Mouse (Mus musculus) lung, postnatal 0 days (tissue): ENCODE results near the gene Yju2. TPM values are rescaled to one million over a fixed set of nuclear protein-coding genes. Genes with fewer than 3 reads are reported as not detected.

ENCODE experiments used
- ATAC-seq: fragments of 200-750 bp; cut with Nextera tagmentation; 2 replicates; pipeline ENCODE4 v1.8.0; 2017; ENCODE audit warnings: moderate library complexity
- DNase-seq: peaks from one replicate; pipeline ENCODE4 v3.0.0-alpha.2; 2016; ENCODE audit warnings: low spot score
- H3K27ac ChIP-seq: fragments of 300-500 bp; sonication (generic); 2 replicates; pipeline ENCODE4 v1.5.1; 2014; ENCODE audit warnings: antibody characterized with exemption, mild to moderate bottlenecking, low read length, mixed read lengths
- H3K27me3 ChIP-seq: fragments of 300-500 bp; sonication (generic); replicated peaks from 2 replicates; pipeline ENCODE4 v1.6.1; 2014; ENCODE audit warnings: low read length, mixed read lengths; ENCODE audit not compliant: insufficient read depth
- H3K36me3 ChIP-seq: fragments of 300-500 bp; sonication (generic); 2 replicates; pipeline ENCODE4 v1.6.1; 2014; ENCODE audit warnings: low read length, mixed read lengths; ENCODE audit not compliant: insufficient read depth
- H3K4me1 ChIP-seq: fragments of 300-500 bp; sonication (generic); 2 replicates; pipeline ENCODE4 v1.6.1; 2014; ENCODE audit warnings: antibody characterized with exemption, low read depth, low read length, mixed read lengths; ENCODE audit not compliant: insufficient read depth
- H3K4me2 ChIP-seq: fragments of 300-500 bp; sonication (generic); replicated peaks from 2 replicates; pipeline ENCODE4 v1.6.1; 2014; ENCODE audit warnings: low read depth, mild to moderate bottlenecking, low read length, moderate library complexity, mixed read lengths
- H3K4me3 ChIP-seq: fragments of 300-500 bp; sonication (generic); 2 replicates; pipeline ENCODE4 v1.5.1; 2014; ENCODE audit warnings: low read depth, low read length
- H3K9ac ChIP-seq: fragments of 300-500 bp; sonication (generic); replicated peaks from 2 replicates; pipeline ENCODE4 v1.6.1; 2014; ENCODE audit warnings: low read depth, mild to moderate bottlenecking
- H3K9me3 ChIP-seq: fragments of 300-500 bp; sonication (generic); 2 replicates; pipeline ENCODE4 v1.6.1; 2016; ENCODE audit warnings: low read length, mixed read lengths
- CTCF ChIP-seq: IDR thresholded peaks from 2 replicates; pipeline ENCODE4 v1.5.1; 2016; ENCODE audit warnings: antibody characterized with exemption, mild to moderate bottlenecking
- EP300 ChIP-seq: IDR thresholded peaks from 2 replicates; pipeline ENCODE4 v1.6.1; 2016; ENCODE audit warnings: antibody characterized with exemption, mild to moderate bottlenecking, control low read depth
- WGBS: fragments of 180-500 bp; shearing (Covaris S2); extraction: QIAGEN DNeasy Blood & Tissue Kit; methylation state at CpG from one replicate; pipeline ENCODE4 v1.1.7; 2014; 5-methylcytosine and 5-hydroxymethylcytosine counted together
- polyA plus RNA-seq: library from polyadenylated mRNA; unstranded; fragments of >200 nt; fragmentation: Nextera tagmentation; extraction: Ambion mirVana; gene quantifications from 2 replicates; pipeline ENCODE4 v1.2.1, GENCODE M21; 2015

Gene Yju2
- polyA plus RNA-seq, 1 experiment from 2014 or later: 19.2 TPM

GRCm38 (mm10) chr17:55977301-55977700 is 18.4 kb downstream of the Yju2 start:
- WGBS: 25% methylated on average over 3 of the region's 3 CpGs
- TF ChIP-seq CTCF (no peak), EP300 (no peak)
- no peak overlapping the region for H3K27ac ChIP-seq
- H3K4me3 ChIP-seq: no peak overlapping the region
- H3K27me3 ChIP-seq: no peaks in the 10 kb centered on the region
- no peak overlapping the region for H3K4me2 ChIP-seq
- H3K4me1 ChIP-seq: no peaks in the 10 kb centered on the region
- DNase-seq: no peak
- no peak overlapping the region for H3K9ac ChIP-seq
- H3K9me3 ChIP-seq: no peaks in the 10 kb centered on the region
- peak; percentile 18 for ATAC-seq
- no peaks in the 10 kb centered on the region for H3K36me3 ChIP-seq

DNA sequence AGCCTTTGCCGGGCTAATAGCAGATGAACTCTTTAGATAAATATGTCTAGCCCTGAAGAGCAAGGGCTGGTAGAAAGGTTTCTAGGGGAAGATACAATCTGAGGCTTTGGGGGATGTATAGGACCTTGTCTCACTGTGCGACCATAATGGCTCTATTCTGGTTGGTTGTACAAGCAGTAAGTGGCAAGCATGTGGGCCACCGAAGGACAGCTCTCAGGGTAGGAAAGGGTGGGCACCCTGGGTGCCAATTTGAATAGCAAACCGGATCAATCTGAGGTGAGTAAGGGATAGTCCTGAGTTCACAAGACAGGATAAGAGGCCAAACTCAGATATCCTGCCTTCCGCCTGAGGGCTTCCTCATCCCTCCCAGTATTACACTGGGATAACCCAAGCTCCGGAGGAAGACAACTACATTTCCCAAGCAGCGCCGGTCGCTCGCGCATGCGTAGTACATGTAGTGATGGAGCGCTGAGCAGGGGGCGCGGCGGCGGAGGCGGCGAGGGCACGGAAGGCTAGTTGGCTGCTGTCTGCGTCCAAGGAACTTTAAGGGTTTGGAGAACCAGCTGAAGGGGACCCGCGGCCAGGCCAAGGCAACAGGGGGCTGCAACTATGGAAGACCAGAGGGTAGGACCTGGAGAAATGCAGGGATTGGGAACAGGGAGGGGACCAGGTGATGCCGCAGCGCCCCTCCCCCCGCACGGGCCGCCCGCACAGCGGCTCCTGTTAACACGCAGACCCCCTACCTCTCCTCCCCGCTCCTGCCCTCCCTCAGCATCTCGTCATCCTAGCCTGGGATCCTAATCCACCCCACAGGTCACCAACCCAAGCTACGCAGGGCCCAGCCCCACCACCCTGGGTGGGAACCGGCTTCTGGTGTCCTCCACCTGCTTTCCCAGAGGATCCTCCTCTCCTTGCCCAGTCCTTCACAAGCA is 27.4 kb downstream of the Yju2 start, which contains the start of gene Fsd1:
TSS of gene Fsd1 (plus strand) at position 480 of the 932 bp plus-strand sequence.
- no peak within 1 kb of the TSS for H3K4me3 ChIP-seq
- H3K9ac ChIP-seq: no peak within 1 kb of the TSS
- H3K36me3 ChIP-seq: no peaks in the 10 kb centered on the region
- TF ChIP-seq EP300: no peak
- no peak for TF ChIP-seq CTCF
- ATAC-seq (no peak), DNase-seq (peak; percentile 29)
- WGBS: 14% methylated on average over 27 of the region's 35 CpGs
- no peaks in the 10 kb centered on the region for H3K27me3 ChIP-seq
- no peaks in the 10 kb centered on the region for H3K9me3 ChIP-seq
- no peaks in the 10 kb centered on the region for H3K4me1 ChIP-seq
- no peak within 1 kb of the TSS for H3K4me2 ChIP-seq
- H3K27ac ChIP-seq: no peak within 1 kb of the TSS

DNA sequence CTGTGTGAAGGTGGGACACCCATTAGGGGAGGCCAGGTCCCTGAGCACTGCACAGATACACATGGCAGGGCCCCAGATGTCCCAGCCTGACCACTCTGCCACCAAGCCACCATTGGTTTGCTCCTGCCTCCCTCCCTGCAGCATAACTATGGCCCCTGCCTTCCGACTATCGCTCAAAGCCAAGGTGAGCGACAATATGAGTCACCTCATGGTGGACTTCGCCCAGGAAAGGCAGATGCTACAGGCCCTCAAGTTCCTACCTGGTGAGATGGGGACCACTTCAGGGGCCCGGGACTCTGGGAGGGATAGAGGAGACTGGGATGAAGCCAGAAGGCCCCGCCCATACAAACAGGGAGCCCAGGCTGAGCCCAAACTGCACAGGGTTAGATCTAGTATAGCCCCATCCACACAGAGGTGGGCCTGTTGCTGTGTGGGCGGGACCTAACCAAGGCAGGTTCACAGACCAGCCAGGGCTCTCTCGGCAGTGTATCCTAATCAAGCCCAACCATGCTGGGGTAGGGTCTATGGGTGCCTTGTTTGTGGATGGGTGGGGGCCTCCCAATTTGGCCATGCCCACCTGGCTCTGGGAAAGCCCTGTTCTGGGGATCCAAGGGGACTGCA is 31.5 kb downstream of the Yju2 start:
- TF ChIP-seq EP300 (no peak), CTCF (no peak)
- Histone ChIP-seq H3K27ac (no peak overlapping the region), H3K27me3 (no peaks in the 10 kb centered on the region), H3K9ac (no peak overlapping the region), H3K4me3 (no peak overlapping the region), H3K4me2 (no peak overlapping the region), H3K4me1 (no peaks in the 10 kb centered on the region), H3K36me3 (no peaks in the 10 kb centered on the region), H3K9me3 (no peaks in the 10 kb centered on the region)
- 84% methylated on average over 8 of the region's 8 CpGs for WGBS
- DNase-seq (no peak), ATAC-seq (0 out of 2 replicates have a peak, but pooled peaks have one; percentile 12)

DNA sequence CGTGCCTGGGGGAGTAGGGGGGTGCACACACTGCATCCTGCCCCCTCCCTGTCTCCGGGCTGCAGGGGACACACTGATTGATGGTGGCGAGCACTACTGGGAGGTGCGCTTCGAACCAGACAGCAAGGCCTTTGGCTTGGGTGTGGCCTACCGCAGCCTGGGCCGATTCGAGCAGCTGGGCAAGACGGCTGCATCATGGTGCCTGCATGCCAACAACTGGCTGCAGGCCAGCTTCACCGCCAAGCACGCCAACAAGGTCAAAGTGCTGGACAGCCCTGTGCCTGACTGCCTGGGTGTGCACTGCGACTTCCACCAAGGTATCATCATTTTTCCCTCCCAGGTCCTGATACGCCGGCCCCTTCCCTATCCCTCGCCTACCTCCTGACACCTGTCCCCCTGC is 37.1 kb downstream of the Yju2 start:
- Histone ChIP-seq H3K4me1 (no peaks in the 10 kb centered on the region), H3K4me2 (no peak overlapping the region), H3K36me3 (0 out of 2 replicates have a peak, but pooled peaks cover 2% of the 10 kb centered on the region), H3K9ac (no peak overlapping the region), H3K9me3 (no peaks in the 10 kb centered on the region), H3K27me3 (no peaks in the 10 kb centered on the region), H3K27ac (no peak overlapping the region), H3K4me3 (no peak overlapping the region)
- 80% methylated on average over 13 of the region's 15 CpGs for WGBS
- ATAC-seq (no peak), DNase-seq (no peak)
- TF ChIP-seq EP300 (no peak), CTCF (no peak)

DNA sequence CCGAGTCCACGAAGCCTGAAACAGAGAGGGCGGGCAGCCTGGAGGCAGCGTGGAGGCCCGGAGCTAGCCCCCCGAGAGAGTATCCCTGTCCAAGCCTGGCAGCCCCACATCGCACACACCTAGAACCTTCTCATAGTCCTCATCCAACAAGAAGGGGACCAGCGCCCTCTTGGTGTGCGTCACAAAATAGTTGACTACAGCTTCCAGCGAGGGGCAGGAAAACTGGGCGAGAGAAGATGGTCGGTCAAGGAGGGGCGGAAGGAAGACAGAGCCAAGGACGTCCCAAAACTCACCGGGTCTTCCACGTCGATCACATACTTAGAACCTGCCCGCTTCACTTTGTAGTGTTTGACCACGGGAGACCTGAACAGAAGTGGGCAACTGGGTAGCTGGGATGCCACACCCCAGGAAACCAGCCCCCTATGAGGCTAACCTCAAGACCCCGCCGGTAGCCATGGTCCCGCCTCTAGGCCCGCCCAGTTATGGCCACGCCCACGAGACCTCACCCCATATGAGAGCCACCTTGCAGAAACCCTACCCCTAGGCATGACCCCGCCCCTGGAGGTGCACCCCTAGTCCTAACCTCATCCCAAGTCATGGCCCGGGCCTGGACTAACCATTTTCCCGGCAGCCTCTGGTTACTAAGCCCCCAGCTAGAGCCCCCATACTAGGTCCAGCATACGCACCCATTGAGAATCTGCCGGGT is 41.0 kb downstream of the Yju2 start:
- Histone ChIP-seq H3K4me2 (no peak overlapping the region), H3K27me3 (no peaks in the 10 kb centered on the region), H3K4me1 (no peaks in the 10 kb centered on the region), H3K4me3 (no peak overlapping the region), H3K9me3 (no peaks in the 10 kb centered on the region), H3K27ac (no peak overlapping the region), H3K36me3 (0 out of 2 replicates have a peak, but pooled peaks cover 6% of the 10 kb centered on the region), H3K9ac (no peak overlapping the region)
- WGBS: 19% methylated on average over 30 of the region's 30 CpGs
- TF ChIP-seq EP300: no peak
- 0 out of 2 replicates have a peak, but pooled peaks have one; percentile 7 for TF ChIP-seq CTCF
- DNase-seq (no peak), ATAC-seq (no peak)

DNA sequence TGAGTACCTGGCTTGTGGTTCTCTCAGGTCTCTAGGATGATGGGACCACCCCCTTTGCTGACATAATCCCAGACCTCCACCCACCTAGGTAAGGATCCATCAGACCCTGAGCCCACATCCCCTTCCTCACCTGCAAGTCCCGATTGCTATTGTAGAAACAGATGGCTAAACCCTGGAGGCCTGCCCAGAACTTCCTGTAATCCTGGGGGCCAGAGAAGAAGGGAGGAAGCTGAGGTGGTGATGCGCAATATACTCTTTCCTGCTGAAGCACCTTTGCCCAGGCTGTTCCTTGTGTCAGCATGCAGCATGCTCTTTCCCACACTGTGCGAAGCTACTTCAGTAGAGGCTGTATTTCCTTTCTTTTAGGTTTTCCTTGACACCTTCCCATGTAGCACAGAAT is 44.1 kb downstream of the Yju2 start:
- Histone ChIP-seq H3K27ac (no peak overlapping the region), H3K4me1 (peaks cover 7% of the 10 kb centered on the region; the same call in 1 of the 2 replicates), H3K36me3 (0 out of 2 replicates have a peak, but pooled peaks cover 6% of the 10 kb centered on the region), H3K4me2 (no peak overlapping the region), H3K9ac (no peak overlapping the region), H3K9me3 (no peaks in the 10 kb centered on the region), H3K4me3 (no peak overlapping the region), H3K27me3 (no peaks in the 10 kb centered on the region)
- DNase-seq: no peak
- WGBS: 70% methylated on average over 3 of the region's 3 CpGs
- no peak for TF ChIP-seq EP300
- no peak for TF ChIP-seq CTCF
- no peak for ATAC-seq
